Mouse (Mus musculus): ENCODE measurements around the gene Elovl6.

Elovl6 gene

GRCm38 (mm10) chr3:129553661-129554060 lies 21.5 kb downstream of the Elovl6 start:
- TF ChIP-seq NANOG (IDR thresholded peaks at IDR 0.05; ENCODE audit: borderline replicate concordance, low read length), result no peak
- no peak for TF ChIP-seq CTCF (conservative IDR thresholded peaks at IDR 0.05; ENCODE audit: low read length)
- no peak for TF ChIP-seq POU5F1 (IDR thresholded peaks at IDR 0.05; ENCODE audit: borderline replicate concordance, low read length)
- Histone ChIP-seq H3K9me3 (ENCODE audit: low read length) (no peaks in the 10 kb centered on the region), H3K4me3 (replicated peaks; ENCODE audit: low read length) (no peak overlapping the region), H3K36me3 (ENCODE audit: insufficient read depth, low read length) (peaks cover 74% of the 10 kb centered on the region), H3K4me1 (replicated peaks; ENCODE audit: low read depth, low read length) (peaks cover 93% of the 10 kb centered on the region), H3K27me3 (ENCODE audit: insufficient read depth, low read length) (no peaks in the 10 kb centered on the region)

GRCm38 (mm10) chr3:129554436-129554835 lies 22.3 kb downstream of the Elovl6 start:
- no peaks in the 10 kb centered on the region for H3K27me3 ChIP-seq (ENCODE audit: insufficient read depth, low read length)
- peaks cover 75% of the 10 kb centered on the region for H3K36me3 ChIP-seq (ENCODE audit: insufficient read depth, low read length)
- H3K9me3 ChIP-seq (ENCODE audit: low read length), result no peaks in the 10 kb centered on the region
- TF ChIP-seq CTCF (conservative IDR thresholded peaks at IDR 0.05; ENCODE audit: low read length), result no peak
- no peak for TF ChIP-seq POU5F1 (IDR thresholded peaks at IDR 0.05; ENCODE audit: borderline replicate concordance, low read length)
- TF ChIP-seq NANOG (IDR thresholded peaks at IDR 0.05; ENCODE audit: borderline replicate concordance, low read length), result no peak
- H3K4me1 ChIP-seq (replicated peaks; ENCODE audit: low read depth, low read length), result peaks cover 93% of the 10 kb centered on the region
- H3K4me3 ChIP-seq (replicated peaks; ENCODE audit: low read length), result 0 out of 2 replicates have a peak overlapping the region, but pooled peaks have one; percentile 13

- Histone ChIP-seq H3K4me1 (replicated peaks; ENCODE audit: low read depth, low read length) (peaks cover 91% of the 10 kb centered on the region), H3K4me3 (replicated peaks; ENCODE audit: low read length) (peak overlapping the region; percentile 58), H3K36me3 (ENCODE audit: insufficient read depth, low read length) (peaks cover 91% of the 10 kb centered on the region), H3K27me3 (ENCODE audit: insufficient read depth, low read length) (no peaks in the 10 kb centered on the region), H3K9me3 (ENCODE audit: low read length) (no peaks in the 10 kb centered on the region)
- TF ChIP-seq POU5F1 (IDR thresholded peaks at IDR 0.05; ENCODE audit: borderline replicate concordance, low read length) (no peak), CTCF (conservative IDR thresholded peaks at IDR 0.05; ENCODE audit: low read length) (no peak), NANOG (IDR thresholded peaks at IDR 0.05; ENCODE audit: borderline replicate concordance, low read length) (no peak)
Observed at GRCm38 (mm10) chr3:129557048-129557447, 24.9 kb downstream of the Elovl6 start.

- Histone ChIP-seq H3K4me3 (replicated peaks; ENCODE audit: low read length) (peak overlapping the region; percentile 58), H3K4me1 (replicated peaks; ENCODE audit: low read depth, low read length) (peaks cover 87% of the 10 kb centered on the region), H3K9me3 (ENCODE audit: low read length) (no peaks in the 10 kb centered on the region), H3K36me3 (ENCODE audit: insufficient read depth, low read length) (peaks cover 95% of the 10 kb centered on the region), H3K27me3 (ENCODE audit: insufficient read depth, low read length) (no peaks in the 10 kb centered on the region)
- TF ChIP-seq CTCF (conservative IDR thresholded peaks at IDR 0.05; ENCODE audit: low read length) (no peak), POU5F1 (IDR thresholded peaks at IDR 0.05; ENCODE audit: borderline replicate concordance, low read length) (no peak), NANOG (IDR thresholded peaks at IDR 0.05; ENCODE audit: borderline replicate concordance, low read length) (no peak)
Observed at GRCm38 (mm10) chr3:129557566-129557965, 25.4 kb downstream of the Elovl6 start.

- peaks cover 80% of the 10 kb centered on the region for H3K4me1 ChIP-seq (replicated peaks; ENCODE audit: low read depth, low read length)
- no peak for TF ChIP-seq NANOG (IDR thresholded peaks at IDR 0.05; ENCODE audit: borderline replicate concordance, low read length)
- H3K36me3 ChIP-seq (ENCODE audit: insufficient read depth, low read length), result peaks cover 94% of the 10 kb centered on the region
- H3K27me3 ChIP-seq (ENCODE audit: insufficient read depth, low read length), result no peaks in the 10 kb centered on the region
- no peaks in the 10 kb centered on the region for H3K9me3 ChIP-seq (ENCODE audit: low read length)
- peak overlapping the region; percentile 58 for H3K4me3 ChIP-seq (replicated peaks; ENCODE audit: low read length)
Observed at GRCm38 (mm10) chr3:129558016-129558955, 26.1 kb downstream of the Elovl6 start.

- H3K27me3 ChIP-seq (ENCODE audit: insufficient read depth, low read length), result no peaks in the 10 kb centered on the region
- H3K36me3 ChIP-seq (ENCODE audit: insufficient read depth, low read length), result peaks cover 90% of the 10 kb centered on the region
- H3K4me1 ChIP-seq (replicated peaks; ENCODE audit: low read depth, low read length), result peaks cover 65% of the 10 kb centered on the region
- TF ChIP-seq NANOG (IDR thresholded peaks at IDR 0.05; ENCODE audit: borderline replicate concordance, low read length), result no peak
- TF ChIP-seq POU5F1 (IDR thresholded peaks at IDR 0.05; ENCODE audit: borderline replicate concordance, low read length), result no peak
- TF ChIP-seq CTCF (conservative IDR thresholded peaks at IDR 0.05; ENCODE audit: low read length), result no peak
- no peak overlapping the region for H3K4me3 ChIP-seq (replicated peaks; ENCODE audit: low read length)
- no peaks in the 10 kb centered on the region for H3K9me3 ChIP-seq (ENCODE audit: low read length)
Observed at GRCm38 (mm10) chr3:129560068-129560467, 27.9 kb downstream of the Elovl6 start.

- no peaks in the 10 kb centered on the region for H3K9me3 ChIP-seq (ENCODE audit: low read length)
- H3K4me1 ChIP-seq (replicated peaks; ENCODE audit: low read depth, low read length), result peaks cover 65% of the 10 kb centered on the region
- peaks cover 89% of the 10 kb centered on the region for H3K36me3 ChIP-seq (ENCODE audit: insufficient read depth, low read length)
- no peak overlapping the region for H3K4me3 ChIP-seq (replicated peaks; ENCODE audit: low read length)
- TF ChIP-seq CTCF (conservative IDR thresholded peaks at IDR 0.05; ENCODE audit: low read length) (no peak), POU5F1 (IDR thresholded peaks at IDR 0.05; ENCODE audit: borderline replicate concordance, low read length) (no peak), NANOG (IDR thresholded peaks at IDR 0.05; ENCODE audit: borderline replicate concordance, low read length) (no peak)
- H3K27me3 ChIP-seq (ENCODE audit: insufficient read depth, low read length), result no peaks in the 10 kb centered on the region
Observed at GRCm38 (mm10) chr3:129561011-129561410, 28.9 kb downstream of the Elovl6 start.

GRCm38 (mm10) chr3:129561853-129562252 lies 29.7 kb downstream of the Elovl6 start:
- TF ChIP-seq NANOG (IDR thresholded peaks at IDR 0.05; ENCODE audit: borderline replicate concordance, low read length) (no peak), POU5F1 (IDR thresholded peaks at IDR 0.05; ENCODE audit: borderline replicate concordance, low read length) (no peak), CTCF (conservative IDR thresholded peaks at IDR 0.05; ENCODE audit: low read length) (no peak)
- no peaks in the 10 kb centered on the region for H3K27me3 ChIP-seq (ENCODE audit: insufficient read depth, low read length)
- H3K9me3 ChIP-seq (ENCODE audit: low read length), result no peaks in the 10 kb centered on the region
- H3K36me3 ChIP-seq (ENCODE audit: insufficient read depth, low read length), result peaks cover 89% of the 10 kb centered on the region
- no peak overlapping the region for H3K4me3 ChIP-seq (replicated peaks; ENCODE audit: low read length)
- peaks cover 65% of the 10 kb centered on the region for H3K4me1 ChIP-seq (replicated peaks; ENCODE audit: low read depth, low read length)
